25 mouse cellular contexts compared by ENCODE assay signal in genomic region chr17:62721595-62721994, GRCm38 (mm10).
"Had no signal": no experiment of that assay in that cellular context is flagged by ENCODE, and none has a peak within 500 bp of the region (broad histone marks: within the 10 kb centered on the region; RNA-seq: fewer than 3 reads in every experiment).

No protein-coding gene starts in this region.

- H3K9me3 ChIP-seq: heart, embryonic 10.5 days; heart, embryonic 12.5 days; hindbrain, embryonic 10.5 days; hindbrain, embryonic 12.5 days; intestine, embryonic 15.5 days; kidney, embryonic 15.5 days; limb, embryonic 13.5 days; limb, embryonic 15.5 days had no signal

- H3K4me2 ChIP-seq: hindbrain, embryonic 12.5 days; limb, embryonic 13.5 days; limb, embryonic 15.5 days; liver, embryonic 11.5 days had no signal

- H3K27ac ChIP-seq: gastrocnemius, adult 2 months; hindbrain, embryonic 10.5 days; hindbrain, embryonic 12.5 days; hindbrain, embryonic 14.5 days; intestine, embryonic 15.5 days; kidney, embryonic 15.5 days; kidney, postnatal 0 days; limb, embryonic 13.5 days; limb, embryonic 15.5 days; liver, embryonic 14.5 days had no signal

- H3K4me1 ChIP-seq: limb, embryonic 15.5 days had no signal

- H3K9ac ChIP-seq: heart, embryonic 12.5 days; hindbrain, embryonic 12.5 days; hindbrain, embryonic 14.5 days; intestine, embryonic 15.5 days; kidney, embryonic 15.5 days; limb, embryonic 13.5 days; limb, embryonic 15.5 days; liver, embryonic 14.5 days had no signal

- DNase-seq: gastrocnemius, adult 2 months; gastrocnemius, postnatal 10 days; gastrocnemius, postnatal 25 days; heart, adult 18-20 months; heart, postnatal 10 days; heart, postnatal 4 days; kidney, adult 18-20 months; kidney, adult 8-10 months; kidney, postnatal 14 days; kidney, postnatal 36 days; left cerebral cortex, postnatal 4 days had no signal

- H3K4me3 ChIP-seq: gastrocnemius, adult 2 months; heart, embryonic 10.5 days; heart, embryonic 12.5 days; hindbrain, embryonic 10.5 days; hindbrain, embryonic 12.5 days; intestine, embryonic 15.5 days; kidney, embryonic 15.5 days; limb, embryonic 13.5 days; limb, embryonic 15.5 days had no signal

- ATAC-seq: inflammation-experienced regulatory T-cells, adult 6 months; intestine, embryonic 15.5 days; intestine, postnatal 0 days had no signal

- H3K36me3 ChIP-seq: heart, embryonic 10.5 days; heart, embryonic 12.5 days; hindbrain, embryonic 10.5 days; hindbrain, embryonic 12.5 days; intestine, embryonic 15.5 days; kidney, embryonic 15.5 days; limb, embryonic 13.5 days; limb, embryonic 15.5 days had no signal

- H3K27me3 ChIP-seq: heart, embryonic 12.5 days; hindbrain, embryonic 12.5 days; intestine, embryonic 15.5 days; kidney, embryonic 15.5 days; limb, embryonic 13.5 days; limb, embryonic 15.5 days had no signal
